Mouse (Mus musculus) gastrocnemius, postnatal 4 days (tissue): ENCODE results near the gene Lage3. TPM values are rescaled to one million over a fixed set of nuclear protein-coding genes. Genes with fewer than 3 reads are reported as not detected.
"Not testable (repeated sequence)": the region's sequence is repeated elsewhere in the genome, so short reads cannot be mapped to it uniquely, and the experiment has no call there.

ENCODE experiments used
- DNase-seq, 2 experiments: peaks; one replicate each; pipeline ENCODE4 v3.0.0; 2021 to 2022; ENCODE audit warnings: low spot score in 2 of 2, mixed read lengths in 2 of 2
- long read RNA-seq, 2 experiments: library from polyadenylated mRNA; stranded (forward); transcript quantifications; one replicate each; pipeline ENCODE4 v2.0.0; 2021
- total RNA-seq, 2 experiments: library from RNA; stranded (reverse); gene quantifications; 2 replicates each; pipeline ENCODE4 v1.2.3; 2021

Lage3 gene
- total RNA-seq: 10 to 100 TPM; 39.8 to 48.0 TPM
- long read RNA-seq, experiment 1, transcript Lage3-201 (3 exons, 761 nt): major isoform, 23 of 28 reads
- long read RNA-seq, experiment 1, partial matches to known transcripts: 0 of 28 reads
- long read RNA-seq, experiment 1, other reads (novel, unspliced or antisense): 2 of 28 reads
- long read RNA-seq, experiment 2, transcript Lage3-201 (3 exons, 761 nt): major isoform, 17 of 27 reads
- long read RNA-seq, experiment 2, partial matches to known transcripts: 0 of 27 reads
- long read RNA-seq, experiment 2, other reads (novel, unspliced or antisense): 5 of 27 reads

- peak; percentile 53 to 77 for DNase-seq
Observed at GRCm38 (mm10) chrX:74353467-74353770, at the start of gene Lage3. Gene Lage3 (minus strand): TSS chrX:74353618.

- DNase-seq: no peak
Observed at GRCm38 (mm10) chrX:74400136-74400535, 46.7 kb upstream of the Lage3 start.

GRCm38 (mm10) chrX:74392535-74393443, 39.4 kb upstream of the Lage3 start, which contains the start of the genes Fam3a and Ikbkg:
Gene Fam3a (minus strand): TSS chrX:74393272.
Gene Ikbkg (plus strand): TSS chrX:74393290.
- peak; percentile 61 to 72 for DNase-seq

GRCm38 (mm10) chrX:74388153-74388552, 34.7 kb upstream of the Lage3 start:
- DNase-seq: no peak

- no peak for DNase-seq
Observed at GRCm38 (mm10) chrX:74384451-74384850, 31.0 kb upstream of the Lage3 start.

- DNase-seq: peak; percentile 62 to 78
Observed at GRCm38 (mm10) chrX:74372888-74373549, 19.6 kb upstream of the Lage3 start, which contains the start of the genes Ubl4a and Slc10a3. Gene Ubl4a (minus strand): TSS chrX:74373218. Gene Slc10a3 (minus strand): TSS chrX:74373349.

- peak; percentile 55 to 66 for DNase-seq
Observed at GRCm38 (mm10) chrX:74368209-74368909, 14.9 kb upstream of the Lage3 start.

GRCm38 (mm10) chrX:74367512-74367911, 14.1 kb upstream of the Lage3 start:
- DNase-seq: no peak

GRCm38 (mm10) chrX:74359171-74359570, 5.8 kb upstream of the Lage3 start:
- DNase-seq: no peak

- not testable (repeated sequence) for DNase-seq
Observed at GRCm38 (mm10) chrX:74357069-74357468, 3.7 kb upstream of the Lage3 start.

GRCm38 (mm10) chrX:74352645-74353466, 562 bp downstream of the Lage3 start:
- DNase-seq: no peak

- DNase-seq: no peak
Observed at GRCm38 (mm10) chrX:74330166-74330930, 23.1 kb downstream of the Lage3 start.

GRCm38 (mm10) chrX:74329215-74329671, 24.2 kb downstream of the Lage3 start:
- no peak for DNase-seq

GRCm38 (mm10) chrX:74328725-74329161, 24.7 kb downstream of the Lage3 start, which contains the start of gene Plxna3:
Gene Plxna3 (plus strand): TSS chrX:74329066.
- peak; percentile 50 to 71 for DNase-seq

GRCm38 (mm10) chrX:74312540-74313464, 40.6 kb downstream of the Lage3 start, which contains the start of gene Fam50a:
Gene Fam50a (plus strand): TSS chrX:74313033.
- peak; percentile 72 to 86 for DNase-seq

GRCm38 (mm10) chrX:74304867-74305700, 48.3 kb downstream of the Lage3 start, which contains the start of gene Gdi1:
Gene Gdi1 (plus strand): TSS chrX:74304998.
- peak; percentile 28 to 63 for DNase-seq
